Mouse (Mus musculus) liver, adult 2 months (tissue): ENCODE results near the gene Casz1.

ENCODE experiments used
- CTCF ChIP-seq: fragments of 200-500 bp; IDR thresholded peaks from 2 replicates; pipeline ENCODE4 v1.5.1; 2011; ENCODE audit warnings: low read depth, low read length, control low read depth
- POLR2A ChIP-seq: fragments of 200-500 bp; IDR thresholded peaks from 2 replicates; pipeline ENCODE4 v1.6.1; 2011; ENCODE audit warnings: low read length, control low read depth; ENCODE audit not compliant: insufficient read depth; ENCODE audit errors: extremely low read depth

GRCm38 (mm10) chr4:148906806-148907205 is 102.6 kb downstream of the Casz1 start:
- TF ChIP-seq CTCF (no peak), POLR2A (no peak)
